Mouse (Mus musculus) CD8-positive naive resting alpha-beta T cell, adult 2 months (primary cell): ENCODE measurements around the gene Tlnrd1.
"Not testable (repeated sequence)": the region's sequence is repeated elsewhere in the genome, so short reads cannot be mapped to it uniquely, and the experiment has no call there.

Source experiments
- DNase-seq, 2 experiments: peaks; one replicate each; pipeline ENCODE4 v3.0.0; 2022; ENCODE audit warnings: low read depth in 2 of 2, low spot score in 2 of 2

Gene Tlnrd1

GRCm38 (mm10) chr7:83884021-83884658, at the start of gene Tlnrd1, which contains the start of gene Mesd:
TSS of gene Tlnrd1 (minus strand) at chr7:83884305.
TSS of gene Mesd (plus strand) at chr7:83884466.
- DNase-seq: peak; percentile 66 to 68

- no peak for DNase-seq
Measured at GRCm38 (mm10) chr7:83921637-83922036, 37.5 kb upstream of the Tlnrd1 start.

GRCm38 (mm10) chr7:83920241-83920640, 36.1 kb upstream of the Tlnrd1 start:
- no peak for DNase-seq

- DNase-seq: peak; percentile 41 to 65
Measured at GRCm38 (mm10) chr7:83914566-83914965, 30.5 kb upstream of the Tlnrd1 start.

GRCm38 (mm10) chr7:83913995-83914394, 29.9 kb upstream of the Tlnrd1 start:
- no peak for DNase-seq

GRCm38 (mm10) chr7:83913405-83913932, 29.4 kb upstream of the Tlnrd1 start:
- DNase-seq: no peak

DNA sequence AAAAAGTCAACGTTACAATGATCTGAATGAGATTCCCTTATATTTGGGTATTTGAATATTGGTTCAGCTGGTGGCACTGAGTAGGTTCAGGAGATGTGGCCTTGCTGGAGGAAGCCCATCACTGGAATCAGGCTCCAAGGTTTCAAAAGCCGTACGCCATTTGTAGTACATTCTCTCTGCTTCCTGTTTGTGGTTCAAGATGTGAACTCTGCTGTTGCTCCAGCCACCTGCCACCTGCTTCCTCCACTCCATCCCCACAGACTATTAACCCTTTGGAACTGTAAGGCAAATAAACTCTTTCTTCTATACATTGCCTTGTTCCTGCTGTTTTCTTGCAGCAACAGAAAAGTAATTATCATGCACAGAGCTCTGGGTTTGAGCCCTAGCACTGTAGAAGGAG, 27.8 kb upstream of the Tlnrd1 start:
- DNase-seq: no peak

GRCm38 (mm10) chr7:83904831-83905230, 20.7 kb upstream of the Tlnrd1 start:
- no peak for DNase-seq

- no peak for DNase-seq
Measured at GRCm38 (mm10) chr7:83902296-83903145, 18.4 kb upstream of the Tlnrd1 start.

GRCm38 (mm10) chr7:83901425-83901824, 17.3 kb upstream of the Tlnrd1 start:
- no peak for DNase-seq

- no peak for DNase-seq
Measured at GRCm38 (mm10) chr7:83900519-83900918, 16.4 kb upstream of the Tlnrd1 start.

DNA sequence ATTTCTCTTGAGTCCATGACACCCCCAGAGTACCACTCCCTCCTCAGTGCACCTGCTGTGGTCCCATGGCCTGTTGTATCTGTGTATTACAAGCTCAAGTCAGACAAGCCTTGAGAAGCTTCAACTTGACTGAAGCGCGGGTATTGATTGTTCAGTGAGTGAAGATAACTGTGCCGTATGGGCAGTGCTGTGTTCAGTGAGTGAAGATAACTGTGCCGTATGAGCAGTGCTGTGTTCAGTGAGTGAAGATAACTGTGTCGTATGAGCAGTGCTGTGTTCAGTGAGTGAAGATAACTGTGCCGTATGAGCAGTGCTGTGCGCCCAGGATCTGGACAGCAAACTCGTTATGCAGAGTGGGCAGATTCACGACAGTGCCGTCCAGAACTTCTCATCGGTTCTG, 14.2 kb upstream of the Tlnrd1 start:
- DNase-seq: no peak

DNA sequence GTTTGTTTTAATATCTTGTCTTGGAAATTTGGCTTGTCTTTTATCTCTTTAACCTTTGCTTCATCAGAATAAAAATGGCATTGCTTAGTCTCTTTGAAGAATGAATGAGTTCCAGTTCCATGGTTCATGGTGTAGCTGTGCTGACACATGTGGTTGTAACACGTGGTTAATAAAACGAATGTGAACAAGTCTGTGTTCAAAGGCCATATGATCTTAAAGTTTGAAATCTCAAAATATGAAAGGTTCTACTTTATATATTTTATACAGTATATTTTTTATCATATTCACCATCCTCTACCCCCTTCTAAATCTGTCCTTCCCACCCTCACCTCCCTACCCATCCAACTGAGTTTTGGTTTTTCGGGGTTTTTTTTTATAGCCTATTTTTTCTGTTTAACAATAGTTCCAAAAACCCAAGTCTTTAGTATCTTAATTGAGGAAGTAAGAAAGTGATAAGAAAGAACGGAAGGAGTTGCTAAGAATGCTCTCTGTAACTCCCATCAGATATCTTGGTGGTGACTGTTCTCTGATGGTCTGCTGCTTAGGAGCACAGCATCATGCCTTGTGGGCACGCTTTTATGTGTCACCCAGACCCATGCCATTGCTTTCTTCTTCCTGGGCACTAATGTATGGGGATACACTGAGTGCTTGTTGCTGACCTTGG, 12.1 kb upstream of the Tlnrd1 start:
- no peak for DNase-seq

GRCm38 (mm10) chr7:83894348-83894747, 10.2 kb upstream of the Tlnrd1 start:
- no peak for DNase-seq

DNA sequence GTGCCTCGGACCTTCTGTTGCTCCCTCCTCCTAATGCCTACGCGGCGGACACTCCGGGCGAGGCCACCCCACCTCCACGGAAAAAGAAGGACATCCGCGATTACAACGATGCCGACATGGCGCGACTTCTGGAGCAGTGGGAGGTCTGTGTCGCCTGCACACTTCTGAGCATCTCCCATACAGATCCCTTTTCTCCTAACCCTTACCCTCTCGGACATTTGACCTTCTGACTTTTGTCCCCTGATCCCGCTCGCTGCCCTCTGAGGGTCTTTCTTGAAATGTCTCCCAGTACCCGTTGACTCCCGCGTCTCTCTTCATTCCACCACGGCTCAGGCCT, 8.2 kb upstream of the Tlnrd1 start:
- DNase-seq: no peak

DNA sequence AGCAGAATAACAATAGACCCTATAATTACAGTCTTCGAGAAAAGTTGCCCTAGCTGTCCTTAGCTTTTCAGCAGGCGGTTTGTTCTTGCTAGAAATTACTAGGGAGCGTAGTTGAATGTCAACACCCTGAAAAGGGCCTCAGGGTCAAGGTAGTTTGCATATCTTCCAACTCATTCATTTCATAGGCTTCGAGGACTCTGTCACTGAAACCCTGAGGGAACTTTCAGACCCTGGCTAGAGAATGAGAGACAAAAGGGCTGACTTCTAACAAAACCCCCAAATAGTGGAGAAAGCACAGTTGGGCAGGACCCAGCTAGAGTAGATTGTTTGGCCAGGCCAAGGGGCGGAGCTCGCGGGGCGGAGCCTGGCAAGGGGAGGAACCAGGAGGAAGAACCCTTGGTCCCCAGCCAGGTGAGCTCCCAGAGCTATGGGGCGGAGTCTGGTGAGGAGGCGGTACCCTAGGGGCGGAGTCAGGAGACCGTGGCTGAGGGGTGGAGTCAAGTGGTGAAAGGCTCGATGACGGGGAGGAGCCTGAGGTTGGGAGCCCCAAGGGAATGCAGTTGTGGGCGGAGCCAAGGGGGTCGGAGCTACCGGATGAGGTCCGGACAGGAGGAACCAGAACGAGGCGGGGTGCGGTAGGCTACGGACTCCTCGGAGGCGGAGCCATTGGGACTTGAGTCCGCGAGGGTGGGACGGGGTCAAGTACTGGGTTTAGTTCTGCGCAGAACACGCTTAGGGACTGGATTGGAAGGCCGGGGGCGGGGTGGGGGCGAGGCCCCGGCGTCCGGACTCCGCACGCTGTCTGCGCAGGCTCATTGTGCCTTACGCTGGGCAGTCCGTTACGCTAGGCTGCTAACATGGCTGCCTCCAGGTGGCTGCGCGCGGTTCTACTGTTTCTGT, 7.6 kb upstream of the Tlnrd1 start:
- peak; percentile 98 to 99 for DNase-seq

GRCm38 (mm10) chr7:83889946-83890345, 5.8 kb upstream of the Tlnrd1 start:
- DNase-seq: not testable (repeated sequence)

- DNase-seq: no peak
Measured at GRCm38 (mm10) chr7:83889383-83889782, 5.3 kb upstream of the Tlnrd1 start.

DNA sequence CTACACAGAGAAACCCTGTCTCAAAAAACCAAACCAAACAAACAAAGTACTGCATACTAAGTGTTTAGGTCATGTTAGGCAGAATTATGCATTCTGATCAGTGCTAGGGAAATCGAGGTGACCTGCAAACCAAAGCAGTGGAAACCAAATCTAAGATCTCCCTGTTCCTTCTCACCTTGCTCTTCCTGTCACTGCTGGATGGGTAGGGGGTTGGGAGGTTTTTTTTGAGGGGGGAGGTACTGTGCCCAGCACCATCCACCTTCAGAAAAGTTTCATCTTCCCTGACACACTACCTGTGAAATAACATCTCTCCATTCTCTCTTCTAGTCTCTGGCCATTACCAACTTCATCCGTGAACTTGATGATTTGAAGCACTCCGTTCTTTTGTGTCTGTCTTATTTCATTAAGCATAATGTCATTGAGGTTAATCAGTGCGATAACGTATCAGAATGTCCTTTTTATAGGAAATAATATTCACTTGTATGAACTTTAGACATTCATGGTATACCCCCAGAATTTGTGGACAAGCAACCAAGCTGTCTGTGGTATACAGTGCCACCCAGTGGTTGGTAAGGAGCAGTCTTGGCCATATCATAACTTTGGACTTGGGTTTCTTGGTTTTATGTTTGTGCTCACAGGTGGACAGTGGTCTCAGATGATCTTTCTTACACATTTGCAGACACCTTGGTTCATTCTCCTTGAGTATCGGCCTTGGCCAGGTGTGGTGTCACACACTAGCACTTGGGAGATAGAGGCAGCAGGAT, 2.4 kb upstream of the Tlnrd1 start:
- no peak for DNase-seq

- DNase-seq: no peak
Measured at GRCm38 (mm10) chr7:83885835-83886234, 1.7 kb upstream of the Tlnrd1 start.
